Mouse (Mus musculus): ENCODE results near the gene Nrxn3.

Nrxn3 gene

DNA sequence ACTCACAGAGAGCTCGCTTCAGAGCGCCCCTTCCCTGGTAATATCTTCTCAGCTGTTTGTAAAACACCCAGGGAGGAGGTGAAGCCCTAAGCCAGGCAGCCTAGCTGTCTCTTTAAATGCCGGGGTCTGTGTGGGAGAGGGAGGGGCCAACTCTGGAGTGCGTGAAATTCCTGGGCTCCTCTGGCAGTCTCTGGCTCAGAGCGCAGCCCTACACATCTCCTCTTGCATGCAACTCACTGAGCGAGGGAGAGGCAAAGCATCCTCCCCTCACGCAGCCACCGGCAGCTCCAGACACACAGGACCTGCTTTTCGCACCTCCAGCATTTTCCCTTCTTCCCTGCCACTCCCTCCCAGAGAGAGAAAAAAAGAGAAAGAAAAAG, at the start of gene Nrxn3:
Nrxn3 (plus strand) TSS at position 186 of the 380 bp plus-strand sequence.
- DNase-seq, result peak; percentile 88

- DNase-seq, result peak; percentile 46
Observed at GRCm38 (mm10) chr12:88704159-88704846, 18.4 kb upstream of the Nrxn3 start.

GRCm38 (mm10) chr12:88705959-88706358, 16.7 kb upstream of the Nrxn3 start:
- DNase-seq, result peak; percentile 18

DNA sequence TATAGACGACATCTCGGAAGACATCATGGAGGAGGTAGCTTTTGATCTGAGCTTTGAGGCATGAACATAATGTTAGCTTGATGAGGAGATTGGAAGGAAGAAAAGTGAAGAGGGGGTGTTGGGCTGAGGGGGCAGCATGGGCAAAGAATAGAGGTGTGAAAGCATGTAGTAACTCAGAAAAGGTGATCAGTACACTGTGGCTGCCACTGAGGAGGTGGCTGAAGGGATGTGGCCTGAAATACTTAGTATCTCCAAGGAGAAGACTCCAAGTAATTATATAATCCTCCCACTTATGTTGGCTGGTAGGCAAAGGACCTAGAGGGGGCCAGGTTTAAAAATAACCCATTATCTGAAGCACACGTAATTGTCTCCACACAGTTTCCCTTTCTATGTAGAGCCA, 14.9 kb upstream of the Nrxn3 start:
- no peak for DNase-seq

- DNase-seq, result peak; percentile 88
Observed at GRCm38 (mm10) chr12:88709223-88709622, 13.5 kb upstream of the Nrxn3 start.

GRCm38 (mm10) chr12:88713456-88713855, 9.2 kb upstream of the Nrxn3 start:
- no peak for DNase-seq

DNA sequence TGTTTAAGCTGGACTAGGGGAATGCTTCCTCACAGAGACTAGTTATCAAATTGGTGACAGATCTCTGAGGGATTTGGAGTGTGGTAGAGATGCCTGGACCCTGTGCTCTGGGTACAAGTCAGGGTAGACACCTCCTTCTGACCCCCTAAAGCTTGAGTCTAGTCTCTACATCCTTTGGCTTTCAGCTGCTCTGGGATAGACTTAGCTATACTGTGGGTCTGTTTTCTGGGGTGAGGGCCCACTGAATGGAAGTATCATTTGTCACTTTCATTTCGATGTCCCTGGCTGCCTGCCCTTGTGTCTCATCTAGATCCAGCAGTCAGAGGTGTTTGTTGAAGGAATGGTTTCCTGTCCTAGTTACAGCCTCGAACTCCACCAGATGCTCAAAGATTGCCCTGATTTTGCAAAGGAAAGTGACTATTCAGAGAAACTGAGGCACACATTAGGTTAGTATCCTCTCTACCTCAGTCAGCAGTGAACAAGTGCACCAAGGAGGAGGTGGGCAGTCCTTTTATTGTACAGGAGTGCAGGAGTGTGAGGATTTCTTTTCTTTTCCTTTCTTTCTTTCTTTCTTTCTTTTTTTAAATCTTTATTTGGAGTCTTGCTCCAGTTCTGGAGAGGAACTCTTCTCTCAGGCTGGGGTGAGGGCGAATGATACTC, 515 bp upstream of the Nrxn3 start:
- DNase-seq, result no peak

GRCm38 (mm10) chr12:88726316-88726715, 3.6 kb downstream of the Nrxn3 start:
- no peak for DNase-seq

DNA sequence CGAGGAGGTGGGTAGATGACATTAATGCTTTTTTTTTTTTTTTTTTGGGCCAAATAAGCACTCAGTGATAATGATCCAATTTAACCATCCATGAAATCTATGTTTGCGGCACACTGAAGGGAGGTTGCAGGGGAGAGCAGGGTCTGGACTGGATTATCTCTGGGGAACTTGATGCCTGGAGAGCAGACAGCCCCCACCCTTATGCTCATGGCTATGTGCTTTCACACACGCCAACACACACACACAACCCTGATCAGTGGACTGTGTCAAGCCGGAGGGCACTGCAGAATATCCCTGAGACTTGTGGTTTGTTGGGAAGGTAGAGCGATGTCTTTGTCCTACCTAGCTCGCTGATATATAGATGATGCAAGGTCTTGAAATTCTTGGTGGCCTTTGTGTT, 4.1 kb downstream of the Nrxn3 start:
- peak; percentile 78 for DNase-seq

- DNase-seq, result no peak
Observed at GRCm38 (mm10) chr12:88730720-88731119, 8.0 kb downstream of the Nrxn3 start.

- no peak for DNase-seq
Observed at GRCm38 (mm10) chr12:88735045-88735444, 12.4 kb downstream of the Nrxn3 start.

DNA sequence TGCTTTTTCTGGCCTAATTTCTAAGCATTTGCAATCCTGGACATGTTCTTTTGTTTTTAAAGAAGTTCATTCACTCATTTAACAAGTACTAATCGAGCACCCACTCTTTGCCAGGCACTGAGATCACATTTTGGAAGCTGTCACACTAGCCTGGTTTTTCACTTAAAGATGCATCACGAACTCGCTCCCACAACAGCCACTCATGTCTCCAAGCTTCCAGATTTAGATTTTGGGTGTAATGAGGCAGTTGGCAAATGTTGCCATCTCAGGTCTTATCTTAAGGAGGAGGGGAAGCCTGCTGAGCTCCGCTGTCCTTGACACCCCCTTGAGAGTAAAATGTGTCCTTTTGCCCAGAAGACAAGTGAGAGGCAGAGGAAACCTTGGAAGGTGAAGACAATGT, 14.4 kb downstream of the Nrxn3 start:
- no peak for DNase-seq

DNA sequence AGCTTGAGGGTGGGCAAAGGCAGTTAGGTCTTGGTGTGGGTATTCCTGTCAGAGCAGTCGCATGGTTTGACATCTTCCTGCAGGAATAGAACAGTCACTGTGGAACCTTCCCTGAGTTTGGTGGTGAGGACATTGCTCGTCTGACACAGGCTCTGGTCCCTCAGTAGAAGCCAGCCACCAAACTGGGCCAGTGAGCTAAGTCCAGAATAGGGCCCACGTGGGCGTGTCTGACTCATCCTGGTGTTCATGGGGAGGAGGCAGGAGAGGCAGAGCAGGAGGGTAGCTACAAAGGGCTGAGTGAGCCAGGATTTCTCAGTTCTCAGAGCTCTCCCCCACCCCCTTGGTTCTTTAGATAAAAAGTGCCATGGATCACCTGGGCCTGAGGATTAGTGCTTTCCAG, 15.9 kb downstream of the Nrxn3 start:
- DNase-seq, result no peak

DNA sequence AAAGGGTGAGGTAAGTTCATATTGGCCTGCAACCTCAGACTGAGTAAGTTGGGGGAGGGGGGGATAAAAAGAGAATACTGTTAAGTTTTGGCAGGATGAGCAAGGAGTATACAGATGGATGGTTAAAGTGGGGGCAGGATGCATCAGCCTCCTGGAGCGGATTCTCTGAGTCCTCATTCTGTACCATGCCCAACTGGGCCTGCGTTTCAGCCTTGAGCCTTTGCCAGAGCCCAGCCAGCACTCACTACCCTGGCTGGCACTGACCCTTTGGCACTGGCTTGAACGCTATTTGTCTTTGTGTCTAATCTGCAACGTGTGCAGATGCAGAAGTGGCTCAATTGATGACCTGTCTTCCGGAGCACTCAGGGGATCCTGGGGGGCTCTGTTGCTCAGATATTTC, 24.1 kb downstream of the Nrxn3 start:
- no peak for DNase-seq

DNA sequence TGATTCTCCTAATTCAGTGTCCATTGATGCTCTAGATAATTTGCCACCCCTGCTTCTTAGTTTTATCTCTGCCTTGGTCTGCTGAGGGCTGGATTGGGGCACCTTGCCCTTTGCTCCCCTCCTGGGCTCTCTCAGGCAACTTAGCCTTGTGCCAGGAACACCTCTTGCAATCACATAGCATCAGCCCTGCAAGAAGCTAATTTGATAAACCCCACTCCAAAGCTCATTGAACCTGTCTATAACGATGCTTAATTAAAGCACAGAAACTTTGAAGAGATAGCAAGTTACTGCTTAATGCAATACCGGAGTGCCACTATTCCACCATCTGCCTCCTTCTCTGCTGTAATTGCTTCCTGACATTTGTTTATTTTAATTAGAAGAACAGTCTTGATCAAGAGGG, 42.1 kb downstream of the Nrxn3 start:
- no peak for DNase-seq

GRCm38 (mm10) chr12:88774666-88775065, 52.0 kb downstream of the Nrxn3 start:
- DNase-seq, result no peak

DNA sequence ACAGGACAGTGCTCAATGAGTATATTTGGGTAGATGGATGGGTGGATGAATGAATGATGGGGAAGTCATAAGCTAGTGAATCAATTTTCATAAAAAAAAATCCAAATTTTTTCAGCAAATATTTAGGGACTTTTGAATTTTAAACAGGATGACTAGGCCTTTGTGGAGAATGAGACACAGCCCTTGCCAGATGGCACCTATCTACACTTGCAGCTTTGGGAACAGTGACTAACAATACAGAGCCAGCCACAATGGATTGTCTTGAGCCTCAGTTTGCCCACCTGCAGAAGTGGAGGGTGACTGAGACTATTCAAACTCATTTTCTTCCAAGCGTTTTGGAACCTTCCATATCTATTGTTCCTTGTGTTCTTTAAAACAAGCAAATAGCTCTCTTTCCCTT, 55.4 kb downstream of the Nrxn3 start:
- DNase-seq, result no peak

DNA sequence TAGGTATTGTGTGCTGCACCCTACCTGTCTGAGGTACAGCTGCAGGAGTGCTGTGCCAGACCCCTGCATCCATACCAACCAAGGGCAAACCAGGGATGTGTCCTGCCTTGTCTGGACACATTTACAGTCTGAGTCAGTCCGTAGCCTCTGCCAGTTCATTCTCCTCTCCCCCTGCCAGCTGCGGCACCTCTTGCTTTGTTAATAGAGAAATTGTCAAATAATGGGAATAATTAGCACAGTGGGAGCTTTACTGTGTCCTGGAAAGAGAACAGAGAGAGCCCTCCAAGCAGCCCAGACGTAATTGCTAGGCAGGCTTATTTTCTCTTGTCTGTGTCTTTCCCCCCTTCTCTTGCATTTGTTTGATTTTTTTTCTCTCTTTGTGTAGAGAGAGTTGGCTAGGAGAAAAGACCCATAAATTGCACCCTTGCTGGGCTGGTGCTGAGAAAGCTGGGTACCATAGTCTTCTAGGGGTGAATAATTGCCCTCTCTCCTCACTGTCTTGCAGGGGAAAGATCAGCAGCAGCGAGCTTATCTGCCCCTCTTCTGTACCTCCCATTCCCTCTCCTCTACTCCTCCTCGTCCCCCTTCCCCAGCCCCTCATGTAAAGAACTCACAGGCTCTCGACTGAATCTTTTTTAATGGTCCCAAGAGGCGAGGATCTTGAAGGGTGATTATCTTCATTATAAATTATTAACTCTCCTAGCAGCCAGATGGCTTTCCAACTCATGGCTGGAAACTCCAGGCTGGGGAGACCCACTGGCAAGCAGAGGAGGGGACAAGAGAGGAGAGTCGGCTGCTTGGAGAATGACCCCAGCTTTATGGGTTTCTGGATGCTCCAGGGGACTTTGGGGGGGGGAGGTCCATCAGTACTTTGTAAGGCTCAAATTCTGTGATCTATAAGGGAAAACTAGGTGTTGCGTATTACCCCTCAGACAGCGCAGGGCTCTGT, 61.8 kb downstream of the Nrxn3 start:
- DNase-seq, result peak; percentile 53

GRCm38 (mm10) chr12:88793314-88793713, 70.6 kb downstream of the Nrxn3 start:
- DNase-seq, result no peak

DNA sequence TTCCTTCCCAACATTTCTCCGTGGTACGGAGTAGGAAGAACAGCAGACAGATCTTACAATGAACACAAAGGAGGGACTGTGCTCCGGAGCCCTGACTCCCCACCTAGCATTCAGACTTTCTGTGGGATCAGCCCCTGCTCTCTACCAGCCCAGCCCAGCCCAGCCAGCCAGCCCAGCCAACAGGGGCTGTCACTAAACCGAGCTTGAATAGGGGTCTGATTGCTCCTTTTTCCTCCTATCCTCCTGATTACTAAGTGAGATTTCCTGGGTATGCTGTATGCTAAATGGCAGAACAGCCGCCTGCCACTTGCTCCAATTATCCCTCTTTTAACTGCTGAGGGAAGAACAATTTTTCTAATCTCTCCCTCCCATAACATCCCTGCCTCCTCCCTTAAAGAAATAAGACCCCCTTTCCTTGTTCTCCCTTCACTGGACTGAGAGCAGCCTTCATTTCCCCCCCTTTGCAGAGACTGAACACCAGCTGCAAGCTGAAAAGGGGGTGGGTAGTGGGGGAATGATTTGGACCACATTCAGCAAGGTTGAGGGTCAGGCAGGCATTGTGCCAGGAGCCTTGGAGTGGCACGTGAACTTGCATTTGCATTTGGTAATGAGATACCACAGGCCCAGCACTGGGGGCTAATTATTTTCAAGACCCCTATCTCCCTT, 78.4 kb downstream of the Nrxn3 start:
- DNase-seq, result peak; percentile 95

DNA sequence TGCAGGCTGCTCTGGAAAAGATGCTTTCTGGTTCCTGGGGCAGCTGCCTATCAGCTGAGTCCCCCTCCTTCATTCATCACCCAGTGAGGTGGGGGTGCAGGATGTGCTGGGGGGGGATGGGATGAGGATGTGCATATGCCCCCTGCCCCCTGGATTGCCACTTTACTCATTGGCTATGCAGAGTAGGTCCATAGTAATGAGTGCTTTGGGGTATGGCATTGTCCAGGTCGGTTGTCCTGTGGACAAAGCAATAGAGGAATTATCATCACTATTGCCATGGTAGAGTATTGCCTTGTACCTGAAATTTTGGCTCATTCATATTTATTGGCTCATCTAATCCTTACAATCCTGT, 79.0 kb downstream of the Nrxn3 start:
- DNase-seq, result no peak

GRCm38 (mm10) chr12:88808947-88809346, 86.3 kb downstream of the Nrxn3 start:
- DNase-seq, result no peak

GRCm38 (mm10) chr12:88812173-88812572, 89.5 kb downstream of the Nrxn3 start:
- no peak for DNase-seq
